Mouse (Mus musculus): ENCODE results near the gene Rnase12.
"Not testable (repeated sequence)": the region's sequence is repeated elsewhere in the genome, so short reads cannot be mapped to it uniquely, and the experiment has no call there.

Rnase12 gene

DNA sequence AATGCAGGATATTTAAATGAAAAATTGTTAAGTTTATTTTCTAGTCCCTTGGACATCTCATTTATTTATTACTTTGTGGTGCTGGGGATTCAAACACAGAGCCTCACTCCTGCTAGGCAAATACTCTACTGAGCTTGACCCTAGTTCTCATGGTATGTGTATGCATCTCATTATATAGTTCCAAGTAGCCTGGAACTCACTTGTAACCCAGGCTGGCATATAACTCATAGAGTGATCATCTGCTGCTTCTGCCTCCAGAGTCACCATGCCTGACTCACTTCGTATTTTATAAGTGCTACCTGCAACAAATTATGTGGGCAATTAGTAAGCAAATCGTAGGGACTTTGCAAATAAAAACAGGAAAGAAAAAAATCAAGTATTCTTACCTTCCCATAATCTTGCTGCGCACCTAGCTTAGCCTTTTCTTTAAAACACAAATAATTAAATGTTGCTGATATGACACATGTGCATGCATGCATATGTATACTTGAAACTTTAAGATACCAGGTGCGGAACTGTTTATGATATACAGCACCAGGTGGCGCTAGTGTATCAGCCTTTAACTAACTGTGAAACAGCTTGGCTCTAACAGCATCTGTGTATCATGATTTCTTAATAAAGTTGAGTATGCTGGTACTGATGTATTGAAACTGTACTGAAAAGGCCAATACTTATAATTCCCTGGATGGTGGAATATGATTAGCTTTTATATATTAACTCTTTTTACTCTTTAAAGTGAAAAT is 30.9 kb downstream of the Rnase12 start:
- ATAC-seq (ENCODE audit: insufficient number of reproducible peaks, low FRiP score, low TSS enrichment) = peak; percentile 76

DNA sequence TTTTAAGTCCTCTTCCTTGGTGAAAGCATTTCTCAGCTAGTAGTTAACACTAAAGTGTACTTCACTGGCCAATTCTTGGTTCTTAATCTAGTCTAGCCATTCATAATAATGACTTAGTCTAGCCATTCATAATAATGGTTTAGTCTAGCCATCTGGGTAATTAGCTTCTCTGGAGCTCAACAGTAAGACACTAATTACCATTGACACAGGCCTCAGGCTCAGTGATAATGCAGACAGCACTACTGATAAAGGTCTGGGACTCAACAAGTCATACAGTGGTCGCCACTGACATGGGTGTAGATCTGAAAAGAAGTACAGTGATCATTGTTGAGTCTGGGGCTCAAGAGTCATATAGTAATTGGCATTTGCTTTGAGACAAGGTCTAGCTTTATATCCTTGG is 32.6 kb downstream of the Rnase12 start:
- ATAC-seq (ENCODE audit: insufficient number of reproducible peaks, low FRiP score, low TSS enrichment) = no peak

- ATAC-seq (ENCODE audit: insufficient number of reproducible peaks, low FRiP score, low TSS enrichment) = no peak
Observed at GRCm38 (mm10) chr14:51023457-51023856, 34.0 kb downstream of the Rnase12 start.

DNA sequence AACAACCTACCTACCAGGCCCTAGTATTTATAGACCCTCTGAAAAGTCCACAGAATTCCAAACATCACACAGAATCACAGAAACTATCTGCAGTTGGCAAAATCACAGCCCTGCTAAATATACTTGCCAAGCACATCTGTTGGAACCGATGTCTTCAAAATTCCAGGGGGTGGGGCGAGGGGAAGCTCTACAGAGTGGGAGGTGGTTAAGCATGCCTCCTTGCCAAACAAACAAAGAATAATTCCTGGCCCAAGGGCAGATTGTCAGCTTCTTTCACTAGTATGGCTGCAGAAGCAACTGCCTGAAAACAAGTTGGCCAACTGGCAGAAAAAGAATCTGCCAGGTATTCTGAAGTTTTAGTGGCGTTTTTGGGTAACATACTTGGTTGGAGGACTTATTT is 40.2 kb downstream of the Rnase12 start:
- ATAC-seq (ENCODE audit: insufficient number of reproducible peaks, low FRiP score, low TSS enrichment) = no peak

DNA sequence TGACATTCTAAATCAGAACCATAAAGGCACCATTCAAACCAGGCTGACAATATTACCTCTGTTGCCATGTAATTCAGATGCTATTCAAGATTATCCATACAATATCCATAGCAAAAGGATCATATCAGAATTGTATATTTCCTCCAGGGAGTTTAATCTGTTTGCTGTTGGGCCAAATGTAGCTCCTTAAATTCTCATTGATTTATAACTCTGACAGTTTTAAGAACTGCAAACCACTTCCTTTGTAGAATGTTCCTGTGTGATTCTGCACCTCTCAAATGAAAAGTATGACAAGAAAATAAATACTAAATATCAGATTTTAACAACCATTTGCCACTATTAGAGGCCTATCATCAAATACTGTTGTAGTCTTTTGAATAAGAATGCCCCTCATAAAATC is 41.7 kb downstream of the Rnase12 start:
- ATAC-seq (ENCODE audit: insufficient number of reproducible peaks, low FRiP score, low TSS enrichment) = no peak

DNA sequence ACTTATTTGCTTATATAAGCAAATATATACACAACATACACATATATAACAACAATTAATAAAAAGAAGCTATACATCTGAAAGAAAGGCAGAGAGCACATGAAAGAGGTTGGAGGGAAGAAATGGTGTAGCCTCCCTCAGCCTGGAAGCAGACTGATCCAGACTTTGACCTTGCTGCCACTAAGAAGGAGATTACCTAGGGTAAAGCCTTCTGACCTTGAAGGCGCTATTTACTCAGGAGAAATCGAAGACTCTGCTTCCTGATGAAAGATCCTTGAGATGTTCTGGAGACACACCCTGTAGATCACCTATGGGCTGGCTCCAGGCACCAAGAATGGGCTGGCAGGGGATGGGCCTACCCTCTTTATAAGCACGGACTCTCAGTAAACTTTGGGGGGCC is 42.7 kb downstream of the Rnase12 start:
- ATAC-seq (ENCODE audit: insufficient number of reproducible peaks, low FRiP score, low TSS enrichment) = not testable (repeated sequence)

GRCm38 (mm10) chr14:51009572-51009971 is 47.9 kb downstream of the Rnase12 start:
- no peak for ATAC-seq (ENCODE audit: insufficient number of reproducible peaks, low FRiP score, low TSS enrichment)

DNA sequence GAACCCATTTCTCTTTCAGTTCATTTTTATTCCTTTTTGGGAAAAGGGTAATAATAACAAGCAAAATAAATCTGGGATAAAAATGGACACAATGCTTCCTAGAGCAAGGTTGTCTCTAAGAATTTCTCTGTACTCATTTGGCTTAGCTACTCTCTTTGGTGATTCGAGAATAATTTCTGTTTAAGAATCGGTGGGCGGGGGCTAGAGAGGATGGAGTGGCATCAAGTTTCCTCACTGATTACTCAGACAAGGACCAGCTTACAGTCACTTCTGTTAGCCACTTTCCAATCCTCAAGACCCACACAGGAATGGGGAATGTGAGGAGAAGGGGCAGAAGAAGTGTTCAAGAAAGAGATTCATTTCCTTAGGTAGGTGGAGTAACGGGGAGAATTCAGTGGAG is 48.7 kb downstream of the Rnase12 start:
- no peak for ATAC-seq (ENCODE audit: insufficient number of reproducible peaks, low FRiP score, low TSS enrichment)

DNA sequence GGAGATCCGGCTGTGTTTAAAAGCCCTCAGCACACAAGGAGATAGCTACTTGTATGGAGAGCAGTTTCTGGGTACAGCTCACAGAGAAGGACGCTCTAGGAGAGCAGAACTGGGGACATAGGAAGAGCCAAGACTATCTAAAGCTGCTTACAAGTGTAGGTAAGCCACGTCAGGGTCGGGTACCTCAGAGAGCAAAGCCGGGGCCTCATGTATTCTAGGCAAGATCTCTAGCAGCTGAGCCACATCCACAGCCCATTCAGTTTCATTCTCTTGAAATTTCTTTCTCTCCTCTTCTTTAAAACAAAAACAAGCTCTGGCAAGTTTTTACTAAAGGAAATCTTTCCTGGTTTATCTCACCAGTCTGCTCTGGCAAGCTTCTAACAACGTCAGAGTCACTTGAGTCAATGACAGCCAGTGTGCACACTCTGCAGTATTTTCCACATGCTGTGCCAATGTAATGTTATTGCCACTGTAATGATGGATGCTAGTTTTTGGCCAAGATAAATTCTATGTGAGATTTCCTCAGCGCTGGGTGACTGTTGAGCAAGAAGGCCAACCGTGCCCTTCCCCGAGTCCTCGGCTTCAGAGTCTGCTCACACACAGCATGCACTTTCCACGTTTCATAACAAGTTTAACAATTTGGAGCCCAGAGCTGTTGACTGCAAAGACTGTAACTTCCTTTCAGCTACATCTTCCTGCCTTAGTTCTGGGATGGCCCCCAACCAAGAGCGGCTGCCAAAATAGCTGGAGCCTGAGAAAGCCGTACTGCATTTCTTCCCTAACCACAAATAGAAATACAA is 49.3 kb downstream of the Rnase12 start:
- no peak for ATAC-seq (ENCODE audit: insufficient number of reproducible peaks, low FRiP score, low TSS enrichment)

GRCm38 (mm10) chr14:51007152-51007801 is 50.2 kb downstream of the Rnase12 start, which contains the start of gene Rnase10:
Rnase10 (plus strand) TSS chr14:51007751.
- ATAC-seq (ENCODE audit: insufficient number of reproducible peaks, low FRiP score, low TSS enrichment) = no peak

Measured in cerebellum, adult (tissue).